In the genomic region with DNA sequence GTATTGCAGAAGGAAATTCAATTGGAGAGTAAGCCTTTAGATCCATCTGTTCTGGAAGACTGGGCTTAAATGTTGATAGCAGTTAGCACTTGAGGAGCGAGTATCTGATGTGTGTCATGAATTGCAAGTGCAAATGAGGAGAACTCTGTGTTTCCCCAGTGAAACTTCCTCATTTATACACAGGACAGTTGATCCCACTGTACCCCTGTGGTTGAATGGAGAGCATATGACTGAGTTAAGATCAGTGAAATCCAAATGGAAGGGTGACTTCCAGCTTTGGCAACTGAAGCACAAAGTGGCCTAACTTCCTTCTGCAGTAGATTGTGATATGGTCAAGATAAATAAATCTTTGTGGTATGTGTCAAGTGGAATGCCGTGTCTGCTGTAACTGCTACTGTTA, we compare ENCODE assay signal across 20 mouse cellular contexts.
"Had no signal": no experiment of that assay in that cellular context is flagged by ENCODE, and none has a peak within 500 bp of the region (broad histone marks: within the 10 kb centered on the region; RNA-seq: fewer than 3 reads in every experiment).

No protein-coding gene starts in this region.

- ATAC-seq: midbrain, embryonic 16.5 days had no signal

- H3K4me3 ChIP-seq: midbrain, embryonic 10.5 days; midbrain, embryonic 12.5 days; myocyte; neural tube, embryonic 13.5 days; neural tube, embryonic 15.5 days had no signal

- H3K4me2 ChIP-seq: lung, embryonic 14.5 days; midbrain, embryonic 12.5 days; neural tube, embryonic 13.5 days; neural tube, embryonic 15.5 days had no signal

- H3K9me3 ChIP-seq: midbrain, embryonic 10.5 days; midbrain, embryonic 12.5 days; neural tube, embryonic 13.5 days; neural tube, embryonic 15.5 days had no signal

- H3K4me1 ChIP-seq: midbrain, embryonic 10.5 days; midbrain, embryonic 12.5 days; neural tube, embryonic 13.5 days; neural tube, embryonic 15.5 days had no signal

- DNase-seq: lung, adult 18-20 months; lung, embryonic 14.5 days; lung, postnatal 14 days; lung, postnatal 36 days; midbrain, embryonic 14.5 days; retina, postnatal 1 day; right cerebral cortex, adult 18-20 months; right cerebral cortex, postnatal 25 days; right cerebral cortex, postnatal 4 days; spleen, adult 18-20 months; thymus, adult 18-20 months; thymus, postnatal 14 days; thymus, postnatal 36 days had no signal

- H3K27me3 ChIP-seq: midbrain, embryonic 12.5 days; neural tube, embryonic 13.5 days; neural tube, embryonic 15.5 days had no signal

- H3K36me3 ChIP-seq: midbrain, embryonic 10.5 days; midbrain, embryonic 12.5 days; neural tube, embryonic 13.5 days; neural tube, embryonic 15.5 days had no signal

- H3K27ac ChIP-seq: macrophage; midbrain, embryonic 10.5 days; midbrain, embryonic 12.5 days; neural tube, embryonic 13.5 days; neural tube, embryonic 15.5 days had no signal

- H3K9ac ChIP-seq: lung, embryonic 14.5 days; midbrain, embryonic 12.5 days; neural tube, embryonic 13.5 days; neural tube, embryonic 15.5 days had no signal
